Mouse (Mus musculus): Measurements from ENCODE around the gene Nudt16l1.

The Nudt16l1 gene

GRCm38 (mm10) chr16:4938461-4938860 is at the start of gene Nudt16l1:
Gene Nudt16l1 (plus strand): TSS chr16:4938761.
- DNase-seq: no peak

- DNase-seq: no peak
Measured at GRCm38 (mm10) chr16:4890201-4890709, 48.3 kb upstream of the Nudt16l1 start.

GRCm38 (mm10) chr16:4892171-4892570 is 46.4 kb upstream of the Nudt16l1 start:
- DNase-seq: no peak

- no peak for DNase-seq
Measured at GRCm38 (mm10) chr16:4894201-4894908, 44.2 kb upstream of the Nudt16l1 start.

- no peak for DNase-seq
Measured at GRCm38 (mm10) chr16:4896249-4897027, 42.1 kb upstream of the Nudt16l1 start.

DNA sequence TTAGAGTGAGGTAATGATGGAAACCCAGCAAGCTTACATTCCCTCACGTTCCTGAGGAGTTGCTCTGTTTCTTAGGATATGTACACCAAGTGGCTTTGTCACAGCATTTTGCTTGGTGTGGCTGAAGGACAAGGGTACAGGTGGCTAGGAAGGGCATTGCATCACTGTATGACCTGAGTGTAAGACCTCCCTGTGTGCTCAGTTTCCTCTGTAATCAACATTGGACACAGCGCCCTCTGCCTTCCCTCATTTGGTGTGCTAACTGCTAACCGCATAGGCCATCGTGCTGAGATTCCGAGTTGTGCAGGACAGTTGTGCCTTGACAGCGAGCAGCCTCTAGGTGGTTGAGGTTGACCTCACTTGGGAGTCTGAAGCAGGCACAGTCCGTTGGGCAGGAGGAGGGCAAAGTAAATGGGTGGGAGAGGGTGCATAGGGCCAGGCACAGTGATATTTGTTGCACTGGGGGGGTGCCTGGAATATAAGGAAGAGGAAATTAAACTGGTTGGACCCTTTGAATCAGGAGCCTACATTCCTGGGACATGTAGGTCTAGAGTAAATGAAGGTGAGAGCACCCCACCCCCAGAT is 41.3 kb upstream of the Nudt16l1 start:
- no peak for DNase-seq

DNA sequence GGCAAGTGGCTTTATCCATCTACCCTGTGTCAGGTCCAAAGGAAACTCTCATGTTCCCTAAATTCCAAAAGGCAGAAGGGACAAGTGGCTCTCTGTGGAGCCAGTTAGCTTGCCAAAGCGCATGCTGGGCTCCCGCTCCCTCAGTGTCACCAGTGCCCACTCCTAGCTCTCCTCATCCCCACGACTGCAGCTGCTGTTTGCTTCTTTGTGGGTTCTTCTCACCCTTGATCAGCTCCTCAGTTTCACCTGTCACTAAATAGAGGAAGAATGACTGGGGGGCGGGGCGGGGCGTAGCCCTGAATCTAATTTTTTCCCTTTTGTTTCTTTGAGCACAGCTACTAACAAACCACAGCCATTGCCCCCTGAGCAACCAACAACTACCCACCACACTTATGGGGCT is 39.7 kb upstream of the Nudt16l1 start:
- peak; percentile 57 to 64 for DNase-seq

GRCm38 (mm10) chr16:4899711-4900110 is 38.9 kb upstream of the Nudt16l1 start:
- DNase-seq: no peak

GRCm38 (mm10) chr16:4901167-4901566 is 37.4 kb upstream of the Nudt16l1 start:
- no peak for DNase-seq

GRCm38 (mm10) chr16:4902390-4902789 is 36.2 kb upstream of the Nudt16l1 start:
- no peak for DNase-seq

DNA sequence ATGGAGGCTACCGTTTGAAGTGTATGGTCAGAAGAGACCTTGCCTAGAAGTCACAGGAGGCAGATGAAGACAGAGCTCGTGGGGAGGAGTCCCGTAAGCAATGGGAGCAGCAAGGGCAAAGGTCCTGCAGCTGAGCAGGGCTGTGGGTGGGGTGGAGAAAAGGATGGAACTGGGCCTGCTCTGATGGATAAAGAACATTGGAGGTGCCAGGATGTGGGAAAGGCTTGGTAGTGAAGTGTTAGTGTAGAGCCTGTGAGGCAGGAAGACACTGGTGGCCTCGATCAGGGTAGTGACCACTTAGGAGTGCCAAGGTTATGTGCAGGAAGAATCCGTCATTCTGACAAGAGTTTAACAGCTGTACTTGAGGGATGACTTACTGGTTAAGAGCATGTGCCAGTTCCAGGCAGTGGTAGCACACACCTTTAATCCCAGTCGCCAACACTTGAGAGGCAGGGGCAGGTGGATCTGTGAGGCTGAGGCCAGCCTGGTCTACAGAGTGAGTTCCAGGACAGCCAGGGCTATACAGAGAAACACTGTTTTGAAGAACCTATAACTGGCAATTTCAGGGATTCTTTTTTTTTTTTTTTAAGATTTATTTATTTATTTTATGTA is 35.0 kb upstream of the Nudt16l1 start:
- DNase-seq: no peak

- DNase-seq: no peak
Measured at GRCm38 (mm10) chr16:4904878-4905277, 33.7 kb upstream of the Nudt16l1 start.

DNA sequence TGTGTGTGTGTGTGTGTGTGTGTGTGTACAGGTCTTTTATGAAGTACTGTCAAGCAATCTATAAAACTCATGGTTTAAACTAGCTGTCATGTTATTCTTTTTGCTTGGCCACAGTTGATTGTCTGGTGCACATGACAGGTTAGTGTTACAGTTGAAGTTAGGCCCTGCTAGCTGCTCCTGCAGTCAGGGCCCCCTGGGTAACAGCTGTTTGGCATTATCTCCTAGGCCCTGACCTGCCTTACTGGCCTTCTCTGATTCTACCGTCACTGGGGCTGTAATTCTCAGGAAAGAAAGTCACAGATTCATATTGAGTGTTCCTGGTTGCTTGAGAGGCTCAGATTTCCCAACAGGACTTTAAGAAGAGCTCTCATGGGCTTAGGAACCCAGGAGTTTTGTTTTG is 33.0 kb upstream of the Nudt16l1 start:
- DNase-seq: no peak

- no peak for DNase-seq
Measured at GRCm38 (mm10) chr16:4906559-4906958, 32.0 kb upstream of the Nudt16l1 start.

DNA sequence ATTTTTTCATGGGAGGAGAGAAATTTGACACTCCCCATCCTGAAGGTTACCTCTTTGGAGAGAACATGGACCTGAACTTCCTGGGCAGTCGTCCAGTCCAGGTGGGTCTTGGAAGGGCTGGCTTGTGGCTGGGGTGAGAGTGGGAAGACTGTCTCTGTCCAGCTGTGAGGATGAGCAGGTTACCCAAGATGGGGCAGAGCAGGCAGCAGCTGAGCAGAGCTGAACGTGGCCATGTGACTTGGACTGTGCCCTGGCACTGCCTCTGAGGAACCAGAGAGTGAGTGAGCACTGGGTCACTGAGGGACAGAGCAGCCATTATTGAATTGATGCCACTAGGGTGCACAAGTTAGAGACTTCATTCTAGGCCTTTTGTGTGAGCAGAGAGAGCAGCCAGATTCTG is 31.2 kb upstream of the Nudt16l1 start:
- no peak for DNase-seq

GRCm38 (mm10) chr16:4907972-4908371 is 30.6 kb upstream of the Nudt16l1 start:
- peak; percentile 48 to 51 for DNase-seq

DNA sequence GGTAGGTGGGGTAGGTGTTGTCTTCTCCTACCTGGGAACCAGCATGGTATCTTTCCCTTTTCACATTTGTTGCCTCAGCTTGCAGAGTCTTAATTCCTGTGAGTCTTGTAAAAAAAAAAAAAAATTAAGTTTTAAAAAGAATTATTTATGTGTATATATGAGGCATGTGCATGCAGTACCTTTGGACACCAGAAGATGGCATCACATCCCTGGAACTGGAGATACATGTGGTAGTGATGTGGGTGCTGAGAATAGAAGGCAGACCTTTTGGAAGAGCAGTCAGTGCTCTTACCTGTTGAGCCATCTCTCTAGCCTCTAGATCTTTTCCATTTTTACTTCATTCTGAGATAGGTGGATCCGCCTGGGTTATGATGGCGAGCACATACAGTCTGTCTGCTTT is 28.8 kb upstream of the Nudt16l1 start:
- no peak for DNase-seq

DNA sequence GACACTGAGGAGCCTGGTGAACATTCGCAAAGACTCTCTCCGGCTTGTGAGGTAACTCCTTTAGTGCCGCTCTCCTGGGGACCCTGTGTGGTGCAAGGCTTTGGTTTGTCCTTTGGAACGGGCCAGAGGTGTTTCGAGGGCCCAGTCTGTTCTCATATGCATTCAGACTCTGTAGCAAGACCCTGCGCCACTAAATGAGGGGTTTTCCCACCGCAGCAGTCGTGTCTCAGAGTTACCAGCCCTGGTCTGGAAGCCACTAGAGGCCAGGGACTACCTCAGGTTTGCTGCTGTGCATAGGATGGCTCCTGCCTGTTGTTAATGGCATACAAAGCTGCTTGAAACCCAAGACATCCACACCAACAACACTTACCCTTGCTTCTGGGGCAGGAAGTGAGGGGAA is 27.8 kb upstream of the Nudt16l1 start:
- DNase-seq: no peak

- no peak for DNase-seq
Measured at GRCm38 (mm10) chr16:4912074-4912648, 26.4 kb upstream of the Nudt16l1 start.

GRCm38 (mm10) chr16:4912907-4913782 is 25.4 kb upstream of the Nudt16l1 start:
- DNase-seq: peak; percentile 21 to 30

GRCm38 (mm10) chr16:4913783-4914735 is 24.5 kb upstream of the Nudt16l1 start:
- peak; percentile 64 to 87 for DNase-seq
